Mouse (Mus musculus) kidney, adult 11 months (tissue): ENCODE results near the gene Hsd17b3.

Experiments
- DNase-seq: peaks from one replicate; pipeline ENCODE4 v3.0.0; 2022

Gene Hsd17b3

DNA sequence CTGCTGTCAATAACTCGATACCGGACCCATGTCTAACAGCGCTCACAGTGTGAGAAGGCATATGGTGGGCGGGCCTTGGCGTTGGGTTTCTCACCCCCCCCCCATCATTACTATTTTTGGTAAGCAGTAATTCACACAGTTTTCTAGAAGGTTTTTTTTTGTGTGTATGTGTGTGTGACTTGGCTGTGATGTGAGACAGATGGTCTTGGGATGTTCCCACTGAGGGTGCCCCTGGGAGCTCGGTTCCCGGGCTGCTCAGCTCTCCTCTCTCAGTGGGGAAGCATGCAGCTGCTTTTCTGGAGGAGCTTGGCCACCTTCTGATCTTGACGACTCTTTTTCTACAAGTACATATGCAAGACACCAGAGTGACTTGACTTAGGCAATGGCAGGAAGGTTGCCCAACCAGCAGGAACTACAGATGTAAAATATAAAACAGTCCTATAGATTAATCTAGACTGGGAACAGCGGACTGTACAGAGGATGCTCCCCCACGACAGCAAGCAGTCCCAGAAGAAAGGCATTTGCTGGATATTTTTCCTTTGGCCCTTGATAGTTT, 70.4 kb downstream of the Hsd17b3 start:
- DNase-seq = no peak

DNA sequence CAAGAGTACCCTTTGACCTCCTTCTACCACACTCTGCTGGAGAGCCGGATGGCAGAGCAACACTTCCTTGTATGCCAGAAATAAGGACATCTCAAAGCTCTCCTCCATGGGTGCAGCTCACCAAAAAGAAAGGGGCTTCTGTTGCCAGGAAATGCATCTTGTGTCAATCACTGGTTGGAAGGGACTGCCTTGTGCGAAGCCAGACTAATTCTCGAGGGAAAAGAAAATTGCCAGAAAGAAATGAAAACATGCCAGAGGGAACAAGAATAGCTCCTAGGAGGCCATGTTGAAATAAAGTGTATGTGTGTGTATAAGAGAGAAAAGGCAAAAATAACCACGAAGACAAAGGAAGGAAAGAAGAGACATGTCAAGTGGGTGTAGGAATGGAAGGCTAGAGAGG, 73.0 kb downstream of the Hsd17b3 start:
- no peak for DNase-seq

DNA sequence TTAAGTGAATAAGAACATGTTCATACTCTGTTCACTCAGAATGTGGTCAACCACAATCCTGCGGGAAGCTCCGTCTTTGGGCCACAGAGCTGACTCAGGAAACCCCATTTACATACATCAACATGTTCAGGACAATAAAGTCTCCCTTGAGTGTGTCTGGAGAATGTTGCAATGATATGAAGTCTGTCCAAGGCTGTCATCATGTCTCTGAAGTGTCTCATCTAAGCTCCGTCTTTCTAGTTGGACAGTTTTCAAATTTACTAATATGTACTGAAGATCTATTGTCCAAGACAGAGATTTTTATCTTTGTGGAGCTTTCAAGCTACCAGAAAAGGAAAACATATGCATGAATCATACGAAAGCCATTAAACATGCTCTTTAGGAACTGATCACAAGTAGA, 77.9 kb downstream of the Hsd17b3 start:
- DNase-seq = no peak
